Mouse (Mus musculus): ENCODE data around the gene Olfr507. TPM values are rescaled to one million over a fixed set of nuclear protein-coding genes. Genes with fewer than 3 reads are reported as not detected.

Gene Olfr507
- polyA plus RNA-seq, 1 experiment from 2014 or later = not detected

DNA sequence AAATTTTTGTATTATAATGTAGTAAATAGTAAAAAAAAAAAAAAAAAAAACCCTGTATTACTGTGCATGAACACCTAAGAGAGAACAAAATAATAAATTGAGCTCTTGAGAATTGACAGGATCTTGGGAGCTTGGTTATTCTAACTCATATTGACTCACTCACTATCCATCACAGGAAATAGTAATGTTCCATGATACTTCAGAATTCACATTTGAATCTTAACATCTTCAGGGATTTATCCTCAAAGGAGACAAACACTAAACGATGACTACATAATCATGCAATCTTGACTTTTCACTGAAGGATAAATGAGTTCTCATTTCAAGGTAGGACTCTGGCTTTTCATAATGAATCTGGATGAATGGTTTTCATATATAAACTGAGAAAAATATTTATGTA, 44.5 kb downstream of the Olfr507 start, which contains the start of gene Olfr510:
Gene Olfr510 (plus strand): TSS at position 301 of the 400 bp plus-strand sequence.
- no peak for ATAC-seq
- H3K27me3 ChIP-seq (replicated peaks; ENCODE audit: control insufficient read depth, insufficient read depth, low read length) = no peaks in the 10 kb centered on the region

DNA sequence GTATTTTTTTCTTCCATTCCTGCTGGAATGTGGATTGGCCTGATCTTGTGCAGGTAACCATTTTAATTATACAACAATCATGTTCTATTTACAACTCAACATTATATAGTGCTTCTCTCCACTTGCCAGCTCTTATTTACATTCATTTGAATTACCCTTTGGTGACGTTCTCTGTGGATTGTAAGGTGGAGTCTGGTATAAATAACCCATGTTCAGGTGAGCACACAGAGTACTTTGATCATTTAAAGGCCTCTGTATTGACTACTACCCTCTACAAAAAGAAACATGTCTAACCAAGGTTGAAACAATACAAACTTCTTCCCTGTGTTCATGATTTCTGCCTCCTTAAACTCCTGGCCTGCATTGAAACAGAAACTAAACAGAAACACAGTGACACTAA, 49.4 kb downstream of the Olfr507 start:
- Histone ChIP-seq H3K9me3 (replicated peaks; ENCODE audit: control insufficient read depth, low read length) (no peaks in the 10 kb centered on the region), H3K9ac (ENCODE audit: low read length) (no peak overlapping the region), H3K4me2 (ENCODE audit: low read length) (no peak overlapping the region), H3K36me3 (ENCODE audit: control insufficient read depth, insufficient read depth, low read length) (no peaks in the 10 kb centered on the region), H3K4me3 (ENCODE audit: low read depth, low read length) (no peak overlapping the region), H3K4me1 (ENCODE audit: control insufficient read depth, insufficient read depth, low read length) (no peaks in the 10 kb centered on the region), H3K27ac (ENCODE audit: low read depth, low read length) (no peak overlapping the region), H3K27me3 (replicated peaks; ENCODE audit: control insufficient read depth, insufficient read depth, low read length) (no peaks in the 10 kb centered on the region)
- DNase-seq (ENCODE audit: low spot score) = no peak
- WGBS = 74% methylated on average over 1 of the region's 1 CpGs
- ATAC-seq = no peak

More for the DNA sequence above, 44.5 kb downstream of the Olfr507 start, which contains the start of gene Olfr510:
- Histone ChIP-seq H3K9me3 (replicated peaks; ENCODE audit: control insufficient read depth, low read length) (no peaks in the 10 kb centered on the region), H3K4me3 (ENCODE audit: low read depth, low read length) (no peak within 1 kb of the TSS), H3K4me2 (ENCODE audit: low read length) (no peak within 1 kb of the TSS), H3K4me1 (ENCODE audit: control insufficient read depth, insufficient read depth, low read length) (no peaks in the 10 kb centered on the region), H3K9ac (ENCODE audit: low read length) (no peak within 1 kb of the TSS), H3K36me3 (ENCODE audit: control insufficient read depth, insufficient read depth, low read length) (no peaks in the 10 kb centered on the region), H3K27ac (ENCODE audit: low read depth, low read length) (no peak within 1 kb of the TSS)
- DNase-seq (ENCODE audit: low spot score) = no peak
- 93% methylated on average over 1 of the region's 1 CpGs for whole genome bisulfite sequencing

Other genes starting within 250 kb of the Olfr507 start
- gene Olfr495, start 228.6 kb upstream of the Olfr507 start, polyA plus RNA-seq (2014; fragmentation: Nextera tagmentation; extraction: Ambion mirVana) = not detected in 2 replicates
- not detected in 2 replicates for gene Olfr497, start 201.4 kb upstream of the Olfr507 start, polyA plus RNA-seq (2014; fragmentation: Nextera tagmentation; extraction: Ambion mirVana)
- not detected in 2 replicates for gene Olfr498, start 156.5 kb upstream of the Olfr507 start, polyA plus RNA-seq (2014; fragmentation: Nextera tagmentation; extraction: Ambion mirVana)
- gene Olfr502, start 96.7 kb upstream of the Olfr507 start, polyA plus RNA-seq (2014; fragmentation: Nextera tagmentation; extraction: Ambion mirVana) = not detected in 2 replicates
- not detected in 2 replicates for gene Olfr503, start 77.3 kb upstream of the Olfr507 start, polyA plus RNA-seq (2014; fragmentation: Nextera tagmentation; extraction: Ambion mirVana)
- not detected in 2 replicates for gene Olfr504, start 56.0 kb upstream of the Olfr507 start, polyA plus RNA-seq (2014; fragmentation: Nextera tagmentation; extraction: Ambion mirVana)
- not detected in 2 replicates for gene Olfr506, start 11.0 kb upstream of the Olfr507 start, polyA plus RNA-seq (2014; fragmentation: Nextera tagmentation; extraction: Ambion mirVana)
- gene Olfr508, start 8.2 kb downstream of the Olfr507 start, polyA plus RNA-seq (2014; fragmentation: Nextera tagmentation; extraction: Ambion mirVana) = not detected in 2 replicates
- not detected in 2 replicates for gene Olfr509, start 30.1 kb downstream of the Olfr507 start, polyA plus RNA-seq (2014; fragmentation: Nextera tagmentation; extraction: Ambion mirVana)
- gene Olfr510, start 44.6 kb downstream of the Olfr507 start, polyA plus RNA-seq (2014; fragmentation: Nextera tagmentation; extraction: Ambion mirVana) = not detected in 2 replicates
- not detected in 2 replicates for gene Olfr512, start 91.5 kb downstream of the Olfr507 start, polyA plus RNA-seq (2014; fragmentation: Nextera tagmentation; extraction: Ambion mirVana)
- not detected in 2 replicates for gene Olfr513, start 129.2 kb downstream of the Olfr507 start, polyA plus RNA-seq (2014; fragmentation: Nextera tagmentation; extraction: Ambion mirVana)
- gene Olfr514, start 204.2 kb downstream of the Olfr507 start, polyA plus RNA-seq (2014; fragmentation: Nextera tagmentation; extraction: Ambion mirVana) = not detected in 2 replicates
- not detected in 2 replicates for gene Olfr516, start 228.7 kb downstream of the Olfr507 start, polyA plus RNA-seq (2014; fragmentation: Nextera tagmentation; extraction: Ambion mirVana)

Data from forebrain, embryonic 14.5 days (tissue).